Mouse (Mus musculus) monocyte, adult 5-6 weeks (primary cell): ENCODE measurements around the gene Nckap5l. TPM values are rescaled to one million over a fixed set of nuclear protein-coding genes. Genes with fewer than 3 reads are reported as not detected.
"Not testable (repeated sequence)": the region's sequence is repeated elsewhere in the genome, so short reads cannot be mapped to it uniquely, and the experiment has no call there.

Experiments used
- ATAC-seq: fragments of 153-309, 156-312 bp; replicated peaks from 2 replicates; pipeline ENCODE4 v1.8.0; 2017; ENCODE audit warnings: mild to moderate bottlenecking; ENCODE audit not compliant: low TSS enrichment, insufficient number of reproducible peaks, severe bottlenecking, poor library complexity, low FRiP score
- total RNA-seq: library from RNA; stranded (forward); fragments of 200-1000, 200-491, 200-594 nt; gene quantifications from 3 replicates; pipeline ENCODE4 v1.2.3, GENCODE M21; 2017

The Nckap5l gene
- total RNA-seq, 1 experiment from 2014 or later = 1.2 TPM

GRCm38 (mm10) chr15:99470971-99471676, 13.6 kb upstream of the Nckap5l start:
- ATAC-seq = no peak

GRCm38 (mm10) chr15:99470224-99470761, 12.7 kb upstream of the Nckap5l start:
- ATAC-seq = no peak

- no peak for ATAC-seq
Measured at GRCm38 (mm10) chr15:99469736-99470135, 12.2 kb upstream of the Nckap5l start.

GRCm38 (mm10) chr15:99469067-99469466, 11.5 kb upstream of the Nckap5l start:
- ATAC-seq = peak; percentile 57

GRCm38 (mm10) chr15:99463194-99463593, 5.6 kb upstream of the Nckap5l start:
- no peak for ATAC-seq

GRCm38 (mm10) chr15:99456963-99457605, 464 bp downstream of the Nckap5l start:
- ATAC-seq = no peak

- ATAC-seq = no peak
Measured at GRCm38 (mm10) chr15:99456338-99456962, 1.1 kb downstream of the Nckap5l start.

GRCm38 (mm10) chr15:99455415-99455814, 2.1 kb downstream of the Nckap5l start:
- no peak for ATAC-seq

GRCm38 (mm10) chr15:99454585-99455279, 2.8 kb downstream of the Nckap5l start:
- no peak for ATAC-seq

- no peak for ATAC-seq
Measured at GRCm38 (mm10) chr15:99453153-99453900, 4.2 kb downstream of the Nckap5l start.

GRCm38 (mm10) chr15:99449751-99450280, 7.7 kb downstream of the Nckap5l start:
- no peak for ATAC-seq

GRCm38 (mm10) chr15:99449131-99449750, 8.3 kb downstream of the Nckap5l start:
- ATAC-seq = no peak

GRCm38 (mm10) chr15:99446136-99446535, 11.4 kb downstream of the Nckap5l start:
- ATAC-seq = not testable (repeated sequence)

GRCm38 (mm10) chr15:99445567-99445966, 12.0 kb downstream of the Nckap5l start:
- no peak for ATAC-seq

- ATAC-seq = no peak
Measured at GRCm38 (mm10) chr15:99442358-99442757, 15.2 kb downstream of the Nckap5l start.

GRCm38 (mm10) chr15:99440816-99441457, 16.6 kb downstream of the Nckap5l start:
- ATAC-seq = no peak

GRCm38 (mm10) chr15:99440112-99440815, 17.3 kb downstream of the Nckap5l start:
- no peak for ATAC-seq
